Mouse (Mus musculus) stomach, embryonic 16.5 days (tissue): Measurements from ENCODE around the gene Gm9857. TPM values are rescaled to one million over a fixed set of nuclear protein-coding genes. Genes with fewer than 3 reads are reported as not detected.

ENCODE experiments used
- ATAC-seq: fragments of 200-750 bp; cut with Nextera tagmentation; 2 replicates; pipeline ENCODE4 v1.8.0; 2017; ENCODE audit warnings: moderate number of reproducible peaks, moderate TSS enrichment; ENCODE audit not compliant: insufficient read depth, low FRiP score
- H3K27ac ChIP-seq: fragments of 300-500 bp; sonication (generic); 2 replicates; pipeline ENCODE4 v1.5.1; 2014; ENCODE audit warnings: low read length
- H3K27me3 ChIP-seq: fragments of 300-500 bp; sonication (generic); 2 replicates; pipeline ENCODE4 v1.6.1; 2014; ENCODE audit warnings: low read length, control low read depth, mixed read lengths; ENCODE audit not compliant: control insufficient read depth, insufficient read depth
- H3K36me3 ChIP-seq: fragments of 300-500 bp; sonication (generic); 2 replicates; pipeline ENCODE4 v1.6.1; 2014; ENCODE audit warnings: low read length; ENCODE audit not compliant: control insufficient read depth, insufficient read depth
- H3K4me1 ChIP-seq: fragments of 300-500 bp; sonication (generic); 2 replicates; pipeline ENCODE4 v1.6.1; 2014; ENCODE audit warnings: low read length, control low read depth, mixed read lengths; ENCODE audit not compliant: control insufficient read depth, insufficient read depth
- H3K4me2 ChIP-seq: fragments of 300-500 bp; sonication (generic); 2 replicates; pipeline ENCODE4 v1.6.1; 2014; ENCODE audit warnings: low read depth, low read length, mixed read lengths
- H3K4me3 ChIP-seq: fragments of 300-500 bp; sonication (generic); replicated peaks from 2 replicates; pipeline ENCODE4 v1.5.1; 2014; ENCODE audit warnings: mild to moderate bottlenecking, low read length
- H3K9ac ChIP-seq: fragments of 300-500 bp; sonication (generic); 2 replicates; pipeline ENCODE4 v1.6.1; 2014; ENCODE audit warnings: low read length
- H3K9me3 ChIP-seq: fragments of 300-500 bp; sonication (generic); replicated peaks from 2 replicates; pipeline ENCODE4 v1.6.1; 2016; ENCODE audit warnings: low read length, control low read depth; ENCODE audit not compliant: control insufficient read depth
- WGBS: fragments of 180-500 bp; shearing (Covaris S2); extraction: QIAGEN DNeasy Blood & Tissue Kit; methylation state at CpG from one replicate; pipeline ENCODE4 v1.1.7; 2014; 5-methylcytosine and 5-hydroxymethylcytosine counted together
- polyA plus RNA-seq: library from polyadenylated mRNA; unstranded; fragments of >200 nt; fragmentation: Nextera tagmentation; extraction: Ambion mirVana; gene quantifications from 2 replicates; pipeline ENCODE4 v1.2.1, GENCODE M21; 2015

The Gm9857 gene
- polyA plus RNA-seq, 1 experiment from 2014 or later: not detected

GRCm38 (mm10) chr3:108898640-108899039, 41.6 kb downstream of the Gm9857 start:
- peaks cover 10% of the 10 kb centered on the region for H3K36me3 ChIP-seq
- WGBS: 93% methylated on average over 4 of the region's 4 CpGs
- no peaks in the 10 kb centered on the region for H3K27me3 ChIP-seq

GRCm38 (mm10) chr3:108892914-108893313, 47.3 kb downstream of the Gm9857 start:
- H3K9me3 ChIP-seq: no peaks in the 10 kb centered on the region
- no peak overlapping the region for H3K27ac ChIP-seq
- H3K4me1 ChIP-seq: no peaks in the 10 kb centered on the region
- ATAC-seq: no peak
- no peaks in the 10 kb centered on the region for H3K27me3 ChIP-seq
- H3K4me2 ChIP-seq: no peak overlapping the region
- no peaks in the 10 kb centered on the region for H3K36me3 ChIP-seq
- WGBS: 56% methylated on average over 4 of the region's 4 CpGs
- H3K9ac ChIP-seq: no peak overlapping the region
- H3K4me3 ChIP-seq: no peak overlapping the region

More at GRCm38 (mm10) chr3:108898640-108899039, 41.6 kb downstream of the Gm9857 start:
- Histone ChIP-seq H3K9me3 (no peaks in the 10 kb centered on the region), H3K4me2 (no peak overlapping the region), H3K4me3 (no peak overlapping the region), H3K9ac (no peak overlapping the region), H3K27ac (no peak overlapping the region), H3K4me1 (no peaks in the 10 kb centered on the region)
- no peak for ATAC-seq

- H3K27ac ChIP-seq: no peak overlapping the region
- no peaks in the 10 kb centered on the region for H3K9me3 ChIP-seq
- H3K27me3 ChIP-seq: no peaks in the 10 kb centered on the region
- no peaks in the 10 kb centered on the region for H3K4me1 ChIP-seq
- H3K36me3 ChIP-seq: no peaks in the 10 kb centered on the region
- no peak for ATAC-seq
- WGBS: 68% methylated on average over 1 of the region's 1 CpGs
- H3K9ac ChIP-seq: no peak overlapping the region
- H3K4me3 ChIP-seq: no peak overlapping the region
- no peak overlapping the region for H3K4me2 ChIP-seq
These were observed 48.2 kb downstream of the Gm9857 start for GRCm38 (mm10) chr3:108892080-108892479.

Other genes with a start within 250 kb of the Gm9857 start
- 51.3 and 57.7 TPM in 2 replicates for gene Gpsm2, start 218.1 kb downstream of the Gm9857 start, polyA plus RNA-seq
- gene Aknad1, start 200.8 kb downstream of the Gm9857 start, polyA plus RNA-seq: 0.49 and 0.97 TPM in 2 replicates
- 44.6 and 51.0 TPM in 2 replicates for gene Stxbp3, start 99.9 kb downstream of the Gm9857 start, polyA plus RNA-seq
- 0.20 and 0.40 TPM in 2 replicates for gene Fndc7, start 50.4 kb downstream of the Gm9857 start, polyA plus RNA-seq
- gene Prpf38b, start 28.7 kb downstream of the Gm9857 start, polyA plus RNA-seq: 66.0 and 69.4 TPM in 2 replicates
- gene Henmt1, start 572 bp downstream of the Gm9857 start, polyA plus RNA-seq: 0.49 and 0.55 TPM in 2 replicates
- gene Fam102b, start 87.2 kb upstream of the Gm9857 start, polyA plus RNA-seq: 8.0 and 8.8 TPM in 2 replicates
- gene Slc25a54, start 140.0 kb upstream of the Gm9857 start, polyA plus RNA-seq: not detected in 2 replicates
- gene Slc25a24, start 182.7 kb upstream of the Gm9857 start, polyA plus RNA-seq: 45.2 and 48.3 TPM in 2 replicates